Mouse (Mus musculus) forebrain, embryonic 13.5 days (tissue): ENCODE measurements around the gene Zcchc17. TPM values are rescaled to one million over a fixed set of nuclear protein-coding genes. Genes with fewer than 3 reads are reported as not detected.

Experiments
- ATAC-seq: fragments of 200-750 bp; cut with Nextera tagmentation; 2 replicates; pipeline ENCODE4 v1.8.0; 2017
- H3K27ac ChIP-seq: fragments of 300-500 bp; sonication (generic); 2 replicates; pipeline ENCODE4 v1.5.1; 2015; ENCODE audit warnings: inconsistent platforms, mild to moderate bottlenecking, moderate library complexity
- H3K27me3 ChIP-seq: fragments of 300-500 bp; sonication (generic); 2 replicates; pipeline ENCODE4 v1.6.1; 2015; ENCODE audit warnings: mild to moderate bottlenecking, inconsistent platforms
- H3K36me3 ChIP-seq: fragments of 300-500 bp; sonication (generic); 2 replicates; pipeline ENCODE4 v1.6.1; 2015; ENCODE audit warnings: mild to moderate bottlenecking, inconsistent platforms; ENCODE audit not compliant: poor library complexity, severe bottlenecking
- H3K4me1 ChIP-seq: fragments of 300-500 bp; sonication (generic); 2 replicates; pipeline ENCODE4 v1.6.1; 2015; ENCODE audit warnings: inconsistent platforms
- H3K4me2 ChIP-seq: fragments of 300-500 bp; sonication (generic); 2 replicates; pipeline ENCODE4 v1.6.1; 2015; ENCODE audit warnings: inconsistent platforms, mild to moderate bottlenecking, moderate library complexity
- H3K4me3 ChIP-seq: fragments of 300-500 bp; sonication (generic); 2 replicates; pipeline ENCODE4 v1.5.1; 2015; ENCODE audit warnings: mild to moderate bottlenecking, inconsistent platforms
- H3K9ac ChIP-seq: fragments of 300-500 bp; sonication (generic); 2 replicates; pipeline ENCODE4 v1.6.1; 2015; ENCODE audit warnings: mild to moderate bottlenecking, inconsistent platforms
- H3K9me3 ChIP-seq: fragments of 300-500 bp; sonication (generic); replicated peaks from 2 replicates; pipeline ENCODE4 v1.6.1; 2016; ENCODE audit warnings: inconsistent platforms
- WGBS: fragments of 180-500 bp; shearing (Covaris S2); methylation state at CpG from one replicate; pipeline ENCODE4 v1.1.7; 2015; 5-methylcytosine and 5-hydroxymethylcytosine counted together
- polyA plus RNA-seq: library from polyadenylated mRNA; unstranded; fragments of >200 nt; fragmentation: Nextera tagmentation; extraction: Ambion mirVana; gene quantifications from 2 replicates; pipeline ENCODE4 v1.2.1, GENCODE M21; 2015

The Zcchc17 gene
- polyA plus RNA-seq, 1 experiment from 2014 or later, result 90.5 TPM

DNA sequence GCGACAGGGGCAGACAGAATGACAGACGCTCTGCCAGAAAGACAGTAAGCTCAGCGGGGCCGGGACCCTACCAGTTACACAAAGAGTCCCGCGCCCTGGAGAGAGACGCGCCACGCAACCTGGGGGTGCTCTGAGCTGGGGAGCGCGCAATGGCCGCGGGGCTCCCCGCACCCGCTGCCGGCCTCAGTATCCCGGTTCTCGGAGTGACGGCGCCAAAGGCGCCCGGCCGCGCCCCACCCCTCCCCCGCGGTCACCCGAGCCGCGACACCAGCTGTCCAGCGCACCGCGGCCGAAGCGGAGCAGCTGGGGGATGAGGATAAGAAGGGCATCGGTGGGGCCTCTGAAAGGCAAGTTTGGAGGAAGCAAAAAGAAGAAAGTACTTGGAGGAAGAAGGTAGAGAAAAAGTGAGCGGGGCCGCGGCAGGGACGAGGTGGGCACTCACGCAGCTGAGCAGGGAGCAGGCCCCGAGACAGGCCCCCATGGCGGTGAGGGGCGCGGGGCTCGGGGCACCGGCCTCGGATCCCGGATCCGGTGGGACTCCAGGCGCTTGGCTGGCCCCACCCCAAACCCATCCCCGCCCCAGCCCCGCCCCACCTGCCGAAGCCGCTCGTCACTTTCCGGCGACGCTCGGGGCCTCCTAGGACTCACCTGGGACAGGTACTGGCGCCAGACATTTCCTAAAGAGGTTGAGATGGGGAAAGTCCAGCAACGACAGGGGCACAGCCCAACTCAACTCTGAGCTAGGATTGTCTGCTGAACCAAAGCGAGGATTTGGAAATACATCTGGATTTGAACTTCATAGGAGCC, 84.5 kb downstream of the Zcchc17 start:
- Histone ChIP-seq H3K4me1 (peaks cover 32% of the 10 kb centered on the region), H3K9ac (peak overlapping the region; percentile 97), H3K9me3 (no peaks in the 10 kb centered on the region), H3K27me3 (no peaks in the 10 kb centered on the region), H3K4me3 (peak overlapping the region; percentile 84), H3K36me3 (peaks cover 9% of the 10 kb centered on the region), H3K4me2 (peak overlapping the region; percentile 78), H3K27ac (peak overlapping the region; percentile 99)
- under 1% methylated on average over 60 of the region's 62 CpGs for WGBS
- ATAC-seq, result peak; percentile 65

DNA sequence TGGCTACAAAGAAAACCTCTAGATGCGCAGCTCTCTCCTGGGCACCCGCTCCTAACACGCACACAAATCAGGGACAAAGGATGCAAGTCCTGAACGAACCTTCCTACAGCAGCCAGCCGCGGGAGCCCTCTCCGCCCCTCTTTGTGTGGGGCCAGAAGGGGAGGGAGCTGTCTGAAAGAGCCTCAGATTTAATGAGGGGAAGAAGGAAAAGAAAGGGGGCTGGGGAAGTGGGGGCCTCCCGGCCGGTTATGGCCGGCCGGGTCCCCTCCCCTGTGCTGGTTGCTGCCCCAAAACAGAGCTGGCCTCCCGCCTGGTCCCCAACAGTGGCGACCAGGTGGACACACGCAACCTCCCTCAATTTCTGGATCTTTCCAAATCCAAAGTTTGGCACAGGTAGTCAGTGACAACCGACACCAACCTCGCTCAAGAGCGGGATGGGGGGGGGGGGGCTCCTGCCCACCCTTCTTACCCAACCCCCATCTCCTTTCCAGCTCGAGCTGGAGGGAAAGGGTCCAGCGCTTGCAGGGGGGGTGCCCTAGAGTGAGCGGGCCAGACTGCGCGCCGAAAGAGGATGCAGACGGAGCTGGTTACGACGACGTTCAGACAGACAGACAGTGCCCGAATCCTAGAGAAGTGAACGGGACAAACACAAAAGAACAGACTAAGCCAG, 85.3 kb downstream of the Zcchc17 start:
- ATAC-seq, result peak; percentile 88
- peak overlapping the region; percentile 78 for H3K4me2 ChIP-seq
- WGBS, result under 1% methylated on average over 29 of the region's 29 CpGs
- no peaks in the 10 kb centered on the region for H3K9me3 ChIP-seq
- peaks cover 9% of the 10 kb centered on the region for H3K36me3 ChIP-seq
- H3K4me3 ChIP-seq, result peak overlapping the region; percentile 84
- H3K9ac ChIP-seq, result peak overlapping the region; percentile 97
- H3K4me1 ChIP-seq, result peaks cover 35% of the 10 kb centered on the region
- no peaks in the 10 kb centered on the region for H3K27me3 ChIP-seq
- peak overlapping the region; percentile 99 for H3K27ac ChIP-seq

DNA sequence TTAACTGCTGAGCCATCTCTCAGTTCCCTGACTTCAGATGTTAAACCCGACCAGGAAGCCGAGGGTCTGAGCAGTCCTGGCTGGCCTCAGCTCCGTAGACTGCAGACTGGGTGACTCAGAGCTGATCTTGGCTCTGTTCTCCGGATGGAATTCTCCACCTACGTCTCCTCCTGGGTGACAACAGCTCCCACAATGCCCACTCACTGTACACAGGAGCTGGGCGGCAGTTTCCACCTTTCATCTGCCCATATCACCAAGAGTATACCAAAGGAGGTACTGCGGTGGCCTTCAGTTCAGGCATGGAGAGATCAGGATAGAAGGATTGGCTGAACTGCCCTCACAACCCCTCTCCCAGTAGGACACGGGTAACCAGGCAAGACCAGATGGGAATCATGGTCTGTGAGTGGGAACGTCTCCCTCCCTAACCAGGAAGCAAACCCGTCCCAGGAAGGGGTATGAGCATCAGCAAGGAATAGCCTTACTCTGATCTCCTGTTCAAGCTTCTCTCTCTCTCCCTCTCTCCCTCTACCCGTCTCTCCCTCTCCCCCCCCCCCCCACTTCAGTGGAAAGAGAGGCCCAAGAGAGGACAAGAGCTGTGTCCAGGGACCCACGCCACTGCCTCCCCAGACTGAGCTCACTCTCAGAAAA, 85.9 kb downstream of the Zcchc17 start:
- H3K27ac ChIP-seq, result peak overlapping the region; percentile 99
- peaks cover 35% of the 10 kb centered on the region for H3K4me1 ChIP-seq
- no peaks in the 10 kb centered on the region for H3K27me3 ChIP-seq
- peak; percentile 39 for ATAC-seq
- H3K4me2 ChIP-seq, result peak overlapping the region; percentile 78
- WGBS, result 2% methylated on average over 11 of the region's 12 CpGs
- H3K9ac ChIP-seq, result peak overlapping the region; percentile 97
- H3K36me3 ChIP-seq, result peaks cover 9% of the 10 kb centered on the region
- H3K4me3 ChIP-seq, result peak overlapping the region; percentile 84
- no peaks in the 10 kb centered on the region for H3K9me3 ChIP-seq

DNA sequence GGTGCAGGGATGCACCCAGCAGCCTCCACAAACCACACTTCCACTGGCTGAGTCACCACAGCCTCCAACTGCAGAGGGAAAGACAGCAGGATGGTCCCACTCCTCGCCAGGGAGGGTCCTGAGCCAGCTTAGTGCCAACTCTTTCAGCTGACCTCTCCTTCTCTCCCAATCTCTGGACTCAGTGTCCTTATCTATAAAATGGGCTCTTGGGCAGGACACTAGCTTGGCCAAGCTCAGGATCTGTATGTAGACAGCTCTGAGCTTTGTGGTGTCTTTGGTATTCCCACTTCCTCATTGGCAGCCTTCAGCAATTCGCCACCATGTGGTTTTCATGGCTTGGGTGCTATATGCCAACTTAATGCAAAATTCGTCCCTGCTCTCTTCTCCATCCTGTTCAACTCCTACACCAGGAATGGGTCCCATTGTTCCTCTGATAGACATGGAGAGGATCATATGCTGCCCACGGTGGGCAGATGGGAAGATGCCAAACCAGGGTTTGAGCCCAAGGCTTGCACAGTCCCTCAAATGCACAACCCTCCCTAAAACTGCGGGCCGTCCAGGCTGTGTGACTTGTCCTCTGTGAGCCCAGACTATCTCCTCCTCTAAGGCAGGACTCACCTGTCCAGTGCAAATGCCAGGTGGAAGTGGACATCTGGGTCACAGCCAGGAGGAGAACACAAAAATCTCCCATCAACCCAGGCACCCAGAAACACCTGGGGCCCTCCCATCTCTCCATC, 89.0 kb downstream of the Zcchc17 start:
- no peak for ATAC-seq
- no peak overlapping the region for H3K9ac ChIP-seq
- H3K27ac ChIP-seq, result peak overlapping the region; percentile 44; the same call in 1 of the 2 replicates
- H3K4me3 ChIP-seq, result no peak overlapping the region
- peaks cover 9% of the 10 kb centered on the region for H3K36me3 ChIP-seq
- no peaks in the 10 kb centered on the region for H3K9me3 ChIP-seq
- WGBS, result 85% methylated on average over 6 of the region's 6 CpGs
- no peak overlapping the region for H3K4me2 ChIP-seq
- peaks cover 40% of the 10 kb centered on the region for H3K4me1 ChIP-seq
- no peaks in the 10 kb centered on the region for H3K27me3 ChIP-seq

DNA sequence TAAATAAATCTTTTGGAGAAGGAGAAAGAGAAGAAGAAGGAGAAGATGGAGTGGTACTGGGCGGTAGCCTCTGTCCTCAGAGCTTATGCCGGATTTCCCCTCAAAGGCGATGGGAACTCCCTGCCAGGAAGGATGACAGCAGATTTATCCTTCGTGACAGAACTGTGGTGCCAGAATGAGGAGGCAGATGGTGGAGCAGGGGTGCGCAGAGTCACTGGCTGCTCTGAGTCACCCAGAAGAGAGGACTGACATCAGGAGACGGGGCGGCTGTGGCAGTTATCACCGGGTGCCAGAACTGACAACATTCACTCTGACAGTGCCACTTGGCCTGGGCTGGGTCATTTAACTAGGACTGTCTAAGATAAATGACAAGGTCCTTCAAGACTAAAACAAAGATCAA, 89.7 kb downstream of the Zcchc17 start:
- no peaks in the 10 kb centered on the region for H3K27me3 ChIP-seq
- WGBS, result 78% methylated on average over 8 of the region's 8 CpGs
- ATAC-seq, result no peak
- no peak overlapping the region for H3K9ac ChIP-seq
- H3K4me3 ChIP-seq, result no peak overlapping the region
- H3K9me3 ChIP-seq, result no peaks in the 10 kb centered on the region
- H3K4me1 ChIP-seq, result peaks cover 37% of the 10 kb centered on the region
- no peak overlapping the region for H3K4me2 ChIP-seq
- H3K27ac ChIP-seq, result 0 out of 2 replicates have a peak overlapping the region, but pooled peaks have one; percentile 44
- H3K36me3 ChIP-seq, result peaks cover 9% of the 10 kb centered on the region

DNA sequence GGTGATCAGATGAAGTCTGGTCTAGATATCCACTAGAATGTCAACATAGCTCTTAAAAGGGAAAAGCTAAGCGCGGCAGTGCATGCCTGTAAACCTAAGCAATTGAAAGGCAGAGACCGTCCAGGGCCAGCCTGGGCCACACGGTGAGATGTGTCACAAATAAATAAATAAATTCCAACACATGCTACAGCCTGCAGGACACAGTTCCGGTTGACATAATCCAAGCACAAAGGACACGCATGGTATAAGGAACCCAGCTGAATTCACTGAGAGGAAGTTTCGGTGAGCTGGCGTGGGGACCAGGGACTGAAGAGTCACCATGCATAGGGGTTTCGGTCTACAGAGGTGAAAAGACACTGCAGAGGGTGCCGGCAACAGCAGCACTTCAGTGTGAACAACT, 91.0 kb downstream of the Zcchc17 start:
- 89% methylated on average over 10 of the region's 10 CpGs for WGBS
- Histone ChIP-seq H3K27me3 (no peaks in the 10 kb centered on the region), H3K4me1 (peaks cover 47% of the 10 kb centered on the region), H3K9ac (no peak overlapping the region), H3K27ac (no peak overlapping the region), H3K4me3 (no peak overlapping the region), H3K9me3 (no peaks in the 10 kb centered on the region), H3K36me3 (peaks cover 15% of the 10 kb centered on the region), H3K4me2 (no peak overlapping the region)
- no peak for ATAC-seq

DNA sequence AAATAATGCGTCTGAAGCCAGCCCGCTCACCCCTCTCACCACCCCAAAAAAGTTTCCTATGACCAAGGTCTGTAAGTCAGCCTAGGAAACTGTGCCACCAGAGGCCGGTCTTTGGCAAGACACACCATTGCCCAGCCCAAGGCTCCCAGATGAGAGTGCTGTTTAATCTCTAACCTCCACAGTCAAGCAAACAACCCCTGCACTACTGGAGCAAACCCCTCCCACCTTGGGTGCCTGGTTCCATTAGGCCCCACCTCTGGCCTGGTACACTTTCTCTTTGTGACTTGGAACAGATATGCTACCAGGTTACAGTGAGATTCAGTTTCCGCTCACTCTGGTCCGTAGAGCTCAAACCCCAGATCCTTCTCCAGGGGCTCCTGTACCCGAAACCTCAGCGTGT, 92.7 kb downstream of the Zcchc17 start:
- Histone ChIP-seq H3K4me1 (peaks cover 30% of the 10 kb centered on the region), H3K27ac (no peak overlapping the region), H3K9ac (0 out of 2 replicates have a peak overlapping the region, but pooled peaks have one; percentile 8), H3K4me3 (no peak overlapping the region), H3K36me3 (peaks cover 31% of the 10 kb centered on the region), H3K27me3 (no peaks in the 10 kb centered on the region), H3K4me2 (no peak overlapping the region), H3K9me3 (no peaks in the 10 kb centered on the region)
- 78% methylated on average over 7 of the region's 7 CpGs for WGBS
- no peak for ATAC-seq

DNA sequence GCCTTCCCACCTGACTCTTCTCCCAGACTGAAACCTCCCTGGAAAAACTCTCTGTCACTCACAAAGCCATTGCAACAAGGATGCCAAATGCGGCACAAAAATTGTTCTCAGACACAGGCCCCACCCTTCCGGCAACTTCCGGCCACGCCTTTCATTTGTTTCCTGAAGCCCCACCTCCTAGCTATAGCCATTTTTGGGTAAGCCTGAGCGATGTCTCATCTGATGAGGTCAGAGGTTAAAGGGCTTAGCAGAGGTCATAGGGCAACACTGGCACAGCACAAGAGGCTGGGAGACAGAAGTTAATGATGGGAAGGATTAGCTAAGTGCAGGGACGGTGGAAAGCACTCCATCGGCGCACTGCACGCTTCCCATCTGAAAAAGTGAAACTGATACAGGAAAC, 93.1 kb downstream of the Zcchc17 start:
- no peak for ATAC-seq
- Histone ChIP-seq H3K4me1 (peaks cover 25% of the 10 kb centered on the region), H3K4me2 (no peak overlapping the region), H3K4me3 (no peak overlapping the region), H3K9ac (no peak overlapping the region), H3K36me3 (peaks cover 36% of the 10 kb centered on the region), H3K27ac (no peak overlapping the region), H3K9me3 (no peaks in the 10 kb centered on the region), H3K27me3 (no peaks in the 10 kb centered on the region)
- 49% methylated on average over 9 of the region's 9 CpGs for WGBS

Other genes with a start within 250 kb of the Zcchc17 start
- gene Hcrtr1, start 220.6 kb downstream of the Zcchc17 start, polyA plus RNA-seq, result 0.13 TPM in 1 of 2 replicates, not detected in the other
- gene Tinagl1, start 184.8 kb downstream of the Zcchc17 start, polyA plus RNA-seq, result 2.6 and 3.1 TPM in 2 replicates
- 0.13 TPM in 1 of 2 replicates, not detected in the other for gene Gm853, start 137.5 kb downstream of the Zcchc17 start, polyA plus RNA-seq
- gene Serinc2, start 80.7 kb downstream of the Zcchc17 start, polyA plus RNA-seq, result 101 and 107 TPM in 2 replicates
- 46.8 and 49.5 TPM in 2 replicates for gene Fabp3, start 51.3 kb downstream of the Zcchc17 start, polyA plus RNA-seq
- gene Gm10570, start 51.3 kb downstream of the Zcchc17 start, polyA plus RNA-seq, result 0.72 TPM in 1 of 2 replicates, not detected in the other
- gene Snrnp40, start 189 bp upstream of the Zcchc17 start, polyA plus RNA-seq, result 177 and 180 TPM in 2 replicates
- gene Nkain1, start 214.2 kb upstream of the Zcchc17 start, polyA plus RNA-seq, result 4.9 and 5.4 TPM in 2 replicates